Mouse (Mus musculus) layer of hippocampus, adult 9-11 months (tissue): Measurements from ENCODE around the gene Unc79.

Experiments
- DNase-seq: peaks from one replicate; pipeline ENCODE4 v3.0.0; 2022

The Unc79 gene

DNA sequence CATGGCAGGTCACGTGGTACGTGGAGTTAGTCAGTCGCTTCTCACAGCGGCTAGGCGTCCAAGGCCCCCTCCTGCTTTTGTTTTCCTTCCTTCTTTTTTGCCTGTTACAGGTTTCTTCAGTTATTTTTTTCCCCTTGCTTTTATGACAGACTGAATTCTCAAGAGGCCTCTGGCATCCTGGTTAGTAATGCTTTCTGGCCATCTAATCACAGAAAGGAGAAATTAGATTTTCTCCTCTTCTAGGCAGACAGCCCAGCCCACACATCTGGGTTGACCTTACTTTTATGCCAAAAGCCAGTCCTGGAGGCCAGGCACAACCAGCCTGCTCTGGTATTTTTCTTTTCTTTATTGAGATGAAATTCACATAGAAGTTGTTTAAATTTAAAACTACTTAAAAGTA is 94.1 kb downstream of the Unc79 start:
- DNase-seq = no peak

DNA sequence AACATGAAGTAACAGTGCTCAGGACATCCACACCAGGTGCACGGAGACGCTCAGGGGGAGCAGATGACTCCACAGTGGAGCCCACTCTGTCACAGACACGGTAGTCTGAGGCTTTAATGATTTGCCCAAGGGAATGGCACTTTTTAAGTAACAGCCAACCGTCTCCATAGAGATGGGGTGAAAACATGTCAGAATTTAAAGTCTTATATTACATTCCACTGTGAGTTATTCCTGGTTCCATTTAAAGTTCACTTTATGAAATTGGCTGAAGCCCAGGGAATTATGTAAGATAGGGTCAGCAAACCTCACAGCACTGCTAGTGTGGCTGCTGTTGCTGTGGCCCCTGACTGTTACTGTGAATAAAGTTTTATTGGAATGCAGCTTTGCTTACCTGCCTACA is 95.8 kb downstream of the Unc79 start:
- DNase-seq = no peak

DNA sequence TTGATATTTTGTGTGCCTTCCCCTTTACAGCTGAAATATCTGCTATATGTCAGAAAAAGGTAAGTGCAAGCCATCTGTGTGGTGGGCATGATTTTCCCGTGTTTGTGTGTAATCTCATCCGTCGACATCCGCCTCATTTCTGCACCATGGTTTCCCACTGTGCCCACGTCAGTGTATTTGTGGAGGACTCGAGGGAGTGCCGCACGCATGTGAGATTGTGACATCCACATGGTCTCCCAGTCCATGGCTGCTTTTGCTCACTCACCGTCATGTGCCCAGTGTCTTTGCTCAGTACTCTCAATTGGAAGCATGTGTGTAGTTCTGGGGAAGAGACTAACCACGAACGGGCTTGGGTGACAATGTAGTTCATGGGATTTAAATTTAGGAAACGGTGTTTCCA is 101.2 kb downstream of the Unc79 start:
- no peak for DNase-seq

DNA sequence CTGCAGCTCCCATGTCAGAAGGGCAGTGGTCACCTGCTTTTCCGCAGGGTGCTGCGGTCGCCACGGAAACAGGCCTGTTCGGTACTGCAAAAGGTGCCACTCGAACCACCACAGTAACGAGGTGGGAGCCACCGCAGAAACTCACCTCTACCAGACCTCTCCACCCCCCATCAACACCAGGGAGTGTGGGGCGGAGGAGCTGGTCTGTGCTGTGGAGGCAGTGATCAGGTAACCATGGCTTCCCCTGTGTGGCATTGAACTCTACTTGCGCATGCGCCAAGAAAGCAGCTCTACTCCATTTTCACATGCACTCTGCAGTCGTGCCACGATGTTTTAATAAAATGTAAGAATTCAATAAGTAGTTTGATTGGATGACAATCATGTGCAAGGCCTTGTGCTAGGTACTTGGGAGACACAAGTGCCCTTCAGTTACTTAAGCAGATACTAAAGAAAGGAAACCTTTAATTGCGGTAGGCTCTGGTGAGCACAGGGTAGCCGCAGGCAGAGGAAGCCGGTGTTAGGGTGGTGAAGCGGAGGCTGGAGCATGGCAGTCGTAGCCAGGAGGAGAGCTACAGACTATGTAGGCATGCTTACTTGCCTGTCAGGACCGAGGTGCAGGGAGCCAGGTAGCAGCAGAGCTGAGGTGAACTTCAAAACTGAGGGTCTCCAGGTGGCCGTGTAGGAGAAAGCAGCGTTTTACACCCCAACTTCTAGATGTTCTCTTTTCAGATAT is 110.8 kb downstream of the Unc79 start:
- DNase-seq = no peak

DNA sequence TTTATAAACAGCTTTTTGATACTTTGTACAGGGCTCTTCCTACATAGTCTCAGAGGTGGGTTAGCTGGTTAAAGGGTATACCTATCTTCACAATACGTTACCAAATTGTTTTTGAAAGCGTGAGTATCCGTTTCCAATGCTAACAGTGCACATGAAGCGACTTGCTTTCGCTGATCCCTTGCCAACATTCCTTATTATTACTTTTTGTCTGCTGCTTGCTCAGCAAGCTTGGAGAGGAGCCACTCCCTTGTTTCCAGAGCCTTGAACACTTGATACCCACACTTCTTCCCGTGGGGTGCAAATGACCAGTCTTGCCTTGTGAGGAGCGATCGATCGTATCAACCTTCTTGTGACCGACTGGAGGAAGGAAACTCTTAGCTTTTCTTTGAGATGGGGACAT is 112.1 kb downstream of the Unc79 start:
- no peak for DNase-seq

DNA sequence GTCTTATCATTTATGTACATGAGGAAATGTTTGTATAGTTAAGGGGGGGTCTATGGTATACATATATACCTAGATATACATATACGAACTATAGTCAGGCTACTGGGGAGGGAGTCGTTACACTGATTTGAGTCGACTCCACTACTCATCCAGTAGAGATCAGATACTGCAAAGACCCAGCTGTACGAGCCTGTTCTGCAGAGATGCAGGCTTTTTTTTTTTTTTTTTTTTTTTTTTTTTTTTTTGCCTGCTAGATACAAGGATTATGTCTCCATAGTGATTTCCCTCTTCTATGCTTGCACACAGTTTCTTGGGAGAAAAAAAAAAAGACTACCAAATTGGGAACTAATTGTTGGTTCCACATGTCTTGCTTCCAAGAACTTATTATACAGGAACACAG is 113.5 kb downstream of the Unc79 start:
- no peak for DNase-seq

DNA sequence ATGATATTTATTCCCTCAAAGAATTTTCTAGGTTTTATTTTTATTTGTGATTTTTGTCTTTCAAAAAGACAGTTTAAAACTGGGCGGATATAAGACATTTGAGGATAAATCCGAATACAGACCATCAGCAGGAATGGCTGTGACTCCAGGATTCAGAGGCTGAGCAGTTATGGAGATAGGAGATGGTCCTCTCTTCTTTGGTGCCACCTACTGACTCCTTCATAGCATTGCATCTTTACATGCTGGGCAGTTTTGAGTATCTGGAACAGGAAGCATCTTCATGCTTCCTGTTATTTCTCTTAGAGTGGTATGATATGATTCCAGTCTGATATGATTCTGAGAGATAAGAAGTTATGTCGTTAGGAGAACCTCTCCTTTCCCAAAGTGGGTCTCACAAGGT is 116.3 kb downstream of the Unc79 start:
- DNase-seq = no peak

DNA sequence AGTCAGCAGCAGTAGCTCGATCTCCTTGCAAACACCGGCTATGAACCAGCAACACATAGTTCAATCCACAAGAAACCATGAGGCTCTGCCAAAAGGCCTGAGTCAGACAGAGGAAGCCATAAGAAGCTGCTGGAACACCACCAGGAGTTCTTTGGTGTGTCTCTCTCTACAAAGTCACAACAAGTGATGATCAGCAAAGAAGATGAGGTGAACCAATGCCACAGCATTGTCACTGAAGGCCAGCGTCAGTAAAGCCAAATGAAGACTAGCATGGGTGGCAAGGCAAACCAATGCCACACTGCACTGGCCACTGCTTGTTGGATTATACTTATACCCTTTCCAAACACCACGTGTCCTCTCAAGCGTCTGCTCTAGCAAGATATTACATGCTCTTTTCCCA is 119.5 kb downstream of the Unc79 start:
- DNase-seq = no peak

DNA sequence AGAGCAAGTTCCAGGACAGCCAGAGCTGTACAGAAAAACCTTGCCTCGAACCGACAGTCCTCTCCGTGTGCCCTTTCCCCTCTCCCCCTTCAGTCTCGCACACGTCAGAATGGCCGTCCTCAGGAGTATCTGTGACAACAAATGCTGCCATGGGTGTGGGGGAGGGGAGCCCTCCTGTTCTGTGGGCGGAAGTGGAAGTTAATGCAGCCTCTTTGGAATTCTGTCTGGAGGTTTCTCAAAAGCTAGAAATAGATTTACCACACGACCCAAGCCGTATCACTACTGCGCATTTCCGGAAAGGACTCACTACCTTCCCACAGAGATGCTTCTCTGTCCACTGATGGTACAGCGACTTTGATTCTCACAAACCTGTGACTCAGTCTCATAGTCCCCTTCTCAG is 120.9 kb downstream of the Unc79 start:
- no peak for DNase-seq

DNA sequence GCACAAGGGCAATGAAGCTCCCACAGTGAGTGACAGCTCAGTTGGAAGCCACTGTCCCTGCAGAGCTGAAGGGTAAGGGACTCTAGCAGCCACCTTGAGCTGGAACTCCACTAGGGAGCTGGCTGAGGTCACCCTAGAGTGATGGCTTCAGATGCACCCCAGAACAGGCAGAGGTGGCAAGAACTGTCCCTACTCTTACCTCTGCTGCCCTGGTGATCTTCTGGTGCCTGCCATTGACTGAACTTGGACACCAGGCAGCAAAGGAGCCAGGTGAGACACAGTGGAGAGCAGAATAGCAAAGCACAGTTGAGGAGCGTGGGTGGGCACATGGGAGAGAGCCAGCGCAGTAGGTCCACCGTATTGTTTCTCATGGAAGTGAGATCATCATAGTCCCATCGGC is 125.3 kb downstream of the Unc79 start:
- DNase-seq = no peak

DNA sequence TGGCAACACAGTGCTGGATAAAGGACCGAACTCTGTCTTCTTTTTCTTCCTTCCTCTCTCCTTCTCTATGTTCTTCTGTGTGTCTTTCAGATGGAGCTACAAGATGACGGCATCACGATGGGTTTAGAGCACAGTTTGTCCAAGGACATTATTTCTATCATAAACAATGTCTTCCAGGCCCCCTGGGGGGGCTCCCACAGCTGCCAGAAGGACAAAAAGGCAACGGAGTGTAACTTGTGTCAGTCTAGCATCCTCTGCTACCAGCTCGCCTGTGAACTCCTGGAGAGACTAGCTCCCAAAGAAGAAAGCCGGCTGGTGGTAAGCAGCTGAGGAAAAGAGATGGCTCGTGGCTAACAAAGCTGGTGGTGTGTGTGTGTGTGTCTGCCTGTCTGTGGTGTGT is 130.1 kb downstream of the Unc79 start:
- DNase-seq = no peak

DNA sequence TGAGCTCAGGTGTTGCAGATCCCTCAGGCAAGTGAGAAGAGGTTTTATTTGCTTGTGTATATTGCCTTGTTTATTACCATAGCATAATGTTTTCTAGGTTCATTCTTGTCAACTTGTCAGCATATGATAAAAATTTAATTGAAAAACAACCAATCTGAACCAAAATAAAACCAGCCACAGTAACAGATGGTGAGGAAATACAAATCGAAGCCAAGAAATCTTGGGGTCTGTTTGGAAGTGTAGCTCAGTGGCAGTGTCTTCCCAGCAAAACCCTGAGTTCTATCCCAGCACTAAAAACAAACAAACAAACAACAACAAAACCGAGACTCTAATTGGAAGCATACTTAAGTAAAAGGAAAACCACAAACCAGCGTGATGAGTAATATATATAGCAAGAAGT is 131.4 kb downstream of the Unc79 start:
- DNase-seq = no peak

DNA sequence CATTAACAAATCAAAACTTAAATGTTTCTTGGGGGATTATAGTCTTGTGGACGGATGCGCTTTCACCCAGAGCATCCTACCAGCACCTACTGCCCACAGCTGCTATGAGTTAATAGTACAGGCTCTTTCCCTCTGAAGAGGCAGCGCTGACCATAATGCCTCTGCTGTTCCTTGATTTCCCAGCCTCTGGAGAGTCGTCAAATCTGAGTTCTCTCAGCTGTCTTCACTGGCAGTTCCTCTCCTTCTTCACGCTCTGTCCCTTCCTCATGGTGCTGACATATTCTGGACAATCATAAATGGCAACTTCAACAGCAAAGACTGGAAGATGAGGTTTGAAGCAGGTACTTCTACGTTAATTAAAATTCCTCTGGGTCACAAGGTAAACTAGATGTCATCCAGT is 143.2 kb downstream of the Unc79 start:
- DNase-seq = no peak

DNA sequence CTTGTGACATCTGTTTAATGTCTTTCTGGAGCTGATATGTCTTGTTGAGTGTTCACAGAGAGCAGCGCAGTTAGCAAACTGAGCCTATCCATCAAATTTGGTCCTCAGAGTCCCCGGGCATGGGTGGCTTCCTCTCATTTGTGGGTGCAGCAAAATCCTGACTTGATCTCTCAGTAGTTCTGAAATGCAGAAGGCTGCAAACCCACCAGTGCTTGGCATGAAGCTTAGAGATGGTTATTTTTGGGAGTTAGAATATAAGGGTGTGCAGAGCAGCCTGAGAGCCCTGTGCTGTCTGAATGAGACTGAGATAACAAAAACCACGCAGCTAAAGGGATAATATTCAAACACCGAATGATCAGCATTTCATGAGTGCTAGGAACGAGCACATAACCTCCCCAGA is 146.5 kb downstream of the Unc79 start:
- DNase-seq = no peak

DNA sequence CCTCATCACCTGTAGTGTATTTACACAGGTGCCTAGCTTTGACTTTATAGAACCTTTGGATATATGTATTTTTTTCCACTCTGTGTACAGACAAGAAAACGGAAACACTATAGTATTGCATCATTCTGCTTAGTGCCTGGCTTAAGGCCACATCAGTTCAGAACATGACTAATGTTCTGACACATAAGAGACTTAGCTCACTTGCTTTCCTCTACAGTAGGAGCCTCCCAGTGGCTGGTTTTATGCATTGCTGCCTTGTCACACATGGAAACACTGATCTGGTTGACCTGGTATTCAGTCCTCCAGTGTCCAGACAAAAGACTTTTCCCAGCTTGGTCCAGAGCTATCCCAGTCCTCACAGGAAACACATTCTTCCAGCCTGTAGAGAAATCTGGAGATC is 150.5 kb downstream of the Unc79 start:
- peak; percentile 41 for DNase-seq

DNA sequence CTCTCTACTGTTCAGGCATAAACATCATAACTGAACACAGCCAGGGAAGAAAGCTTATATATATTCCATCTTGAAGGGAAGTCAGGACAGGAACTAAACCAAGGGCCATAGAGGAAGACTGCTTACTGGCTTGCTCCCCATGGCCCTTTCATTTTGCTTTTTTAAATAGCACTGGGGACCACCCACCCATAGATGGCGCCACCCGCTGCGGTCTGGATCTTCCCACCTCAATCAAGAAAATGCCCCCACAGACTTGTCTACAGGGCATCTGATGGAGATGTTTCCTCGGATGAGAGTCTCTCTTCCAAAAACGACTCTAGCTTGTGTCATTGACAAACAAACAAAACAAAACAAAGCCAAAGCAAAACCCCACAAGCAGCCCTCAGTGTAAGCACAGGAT is 151.4 kb downstream of the Unc79 start:
- no peak for DNase-seq

DNA sequence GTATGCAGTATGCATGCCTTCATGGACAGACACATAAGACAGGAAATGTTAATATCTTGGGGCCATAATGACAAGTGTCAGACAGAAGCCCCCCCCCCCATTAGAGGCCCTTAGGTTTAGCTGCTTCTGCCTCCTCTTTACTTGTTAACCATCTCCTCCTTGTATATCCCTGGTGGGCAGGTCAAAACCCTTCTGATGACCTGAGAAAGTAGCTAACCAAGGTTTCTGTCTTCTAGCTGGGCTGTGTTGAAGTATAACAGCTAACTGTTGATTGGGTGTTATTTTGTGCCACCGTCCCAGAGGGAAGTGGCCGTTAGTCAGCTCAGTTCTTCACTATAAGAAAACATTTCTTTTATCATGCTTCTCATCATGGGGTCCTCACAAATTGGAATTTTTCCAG is 154.4 kb downstream of the Unc79 start:
- no peak for DNase-seq

DNA sequence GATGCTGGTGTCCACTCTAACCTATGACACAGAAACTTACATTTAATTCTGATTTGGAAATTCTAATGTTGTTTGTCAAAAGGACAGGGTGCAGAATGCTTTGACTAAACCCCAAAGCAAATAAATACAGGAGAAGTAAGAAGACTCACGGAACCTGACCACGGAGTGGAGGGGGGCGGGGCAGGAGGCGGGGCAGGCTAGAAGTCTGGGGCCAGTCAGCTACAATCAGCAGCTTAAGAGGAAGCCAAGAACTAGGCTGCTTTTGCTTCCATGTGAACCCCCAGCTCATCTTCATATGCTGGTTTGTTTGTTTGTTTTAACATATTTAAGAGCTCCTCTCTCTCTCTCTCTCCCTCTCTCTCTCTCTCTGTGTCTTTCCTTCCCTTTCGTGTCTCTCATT is 154.9 kb downstream of the Unc79 start:
- DNase-seq = no peak

DNA sequence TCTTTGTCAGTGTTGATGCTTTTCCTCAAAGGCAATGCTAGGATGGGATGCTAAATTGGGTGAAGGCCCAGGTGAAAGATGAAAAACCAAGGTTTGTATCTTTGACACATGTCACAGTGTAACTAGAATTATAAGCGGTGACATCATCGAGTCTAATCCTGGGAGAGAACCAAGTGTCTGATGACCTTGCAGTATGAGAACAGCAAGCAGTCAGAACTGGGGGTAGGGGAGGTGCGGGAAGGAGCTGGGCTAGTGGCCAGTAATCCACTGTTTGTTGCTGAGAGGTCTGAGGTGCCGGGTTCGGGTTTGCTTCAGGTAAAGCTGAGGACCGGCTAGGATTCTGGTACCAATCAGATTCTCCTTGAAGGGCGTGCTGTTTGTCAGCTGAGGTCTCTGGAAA is 160.6 kb downstream of the Unc79 start:
- DNase-seq = no peak

DNA sequence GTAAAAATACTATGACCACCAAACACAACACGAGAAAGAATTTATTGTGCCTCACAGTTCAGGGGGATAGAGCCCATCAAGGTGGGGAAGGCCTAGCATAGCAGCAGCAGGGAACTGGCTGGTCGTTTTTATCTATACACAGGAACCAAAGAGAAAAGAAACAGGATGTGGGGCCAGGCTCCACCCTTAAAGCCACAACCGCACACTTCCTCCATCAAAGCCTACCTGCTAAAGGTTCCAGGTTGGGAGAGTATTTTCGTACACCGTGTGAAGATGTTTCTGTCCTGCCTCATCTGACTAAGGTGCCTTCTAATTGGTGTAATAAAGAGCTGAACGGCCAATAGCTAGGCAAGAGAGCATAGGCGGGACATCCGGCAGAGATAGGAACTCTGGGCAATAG is 168.0 kb downstream of the Unc79 start:
- no peak for DNase-seq

DNA sequence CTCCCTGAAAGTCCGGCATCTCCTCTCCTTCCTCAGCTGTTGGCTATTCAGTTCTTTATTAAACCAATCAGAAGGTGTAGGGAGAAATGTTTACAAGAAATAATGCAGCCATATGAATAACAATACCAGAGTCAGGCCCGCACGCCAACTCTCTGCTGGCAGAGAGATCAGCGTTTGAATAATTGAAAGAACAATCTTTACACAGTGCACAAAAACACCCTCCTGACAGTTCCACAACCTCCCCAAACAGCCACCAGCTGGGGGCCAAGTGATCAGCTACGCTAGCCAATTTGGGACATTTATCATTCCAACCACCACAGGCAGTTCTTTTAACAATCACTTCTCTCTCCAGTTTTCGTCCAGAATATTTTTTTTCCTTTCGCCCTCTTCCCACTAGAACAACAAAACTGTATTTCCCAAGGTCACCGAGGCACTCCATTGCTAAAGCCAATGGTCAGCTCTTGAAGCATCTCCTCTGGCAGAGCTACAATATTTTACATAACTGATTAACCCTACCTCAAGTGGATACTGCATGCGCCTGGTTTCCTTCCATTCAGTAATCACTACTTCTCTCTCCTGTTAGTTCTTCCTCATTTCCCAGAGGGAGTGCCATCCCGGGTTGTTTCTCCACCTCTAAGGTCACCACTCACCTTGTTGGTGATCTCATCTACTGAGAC is 169.0 kb downstream of the Unc79 start:
- DNase-seq = peak; percentile 15

DNA sequence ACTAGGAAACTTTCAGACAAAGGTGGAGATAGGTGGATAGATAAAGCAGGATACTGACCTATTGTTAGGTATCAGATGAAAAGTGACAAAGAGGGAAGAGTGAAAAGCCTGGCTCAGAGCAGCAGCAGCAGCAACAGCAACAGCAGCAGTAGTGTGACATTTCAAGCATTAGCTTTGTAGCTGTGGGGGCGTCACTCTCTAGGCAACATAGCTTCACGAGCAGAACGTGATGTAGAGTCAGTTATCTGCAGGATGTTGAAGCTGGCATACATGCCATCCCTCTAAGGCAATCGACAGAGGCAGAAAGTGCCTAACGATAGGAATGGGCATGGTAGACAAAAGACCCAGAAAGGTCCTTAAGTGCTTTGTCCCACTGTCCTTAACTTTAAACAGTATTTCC is 173.3 kb downstream of the Unc79 start:
- DNase-seq = peak; percentile 45

DNA sequence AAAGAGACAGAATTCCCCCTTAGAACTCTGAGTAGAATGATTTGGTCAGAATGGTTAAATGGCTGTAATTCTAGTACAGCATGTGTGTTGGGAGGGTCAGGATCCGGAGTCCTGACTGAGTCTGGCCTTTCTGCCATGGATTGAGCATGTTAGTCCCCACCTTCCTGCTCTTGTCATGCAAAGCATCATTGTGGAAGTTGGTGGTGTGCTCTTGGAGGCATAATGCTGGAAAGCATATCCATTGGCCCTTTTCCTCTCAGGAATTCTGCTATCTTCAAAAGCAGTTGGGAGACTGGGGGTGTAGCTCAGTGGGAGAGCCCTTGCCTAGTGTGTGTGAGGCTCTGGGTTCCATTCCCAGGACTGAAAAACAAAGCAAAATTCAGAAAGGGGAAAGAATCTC is 175.2 kb downstream of the Unc79 start:
- DNase-seq = no peak

DNA sequence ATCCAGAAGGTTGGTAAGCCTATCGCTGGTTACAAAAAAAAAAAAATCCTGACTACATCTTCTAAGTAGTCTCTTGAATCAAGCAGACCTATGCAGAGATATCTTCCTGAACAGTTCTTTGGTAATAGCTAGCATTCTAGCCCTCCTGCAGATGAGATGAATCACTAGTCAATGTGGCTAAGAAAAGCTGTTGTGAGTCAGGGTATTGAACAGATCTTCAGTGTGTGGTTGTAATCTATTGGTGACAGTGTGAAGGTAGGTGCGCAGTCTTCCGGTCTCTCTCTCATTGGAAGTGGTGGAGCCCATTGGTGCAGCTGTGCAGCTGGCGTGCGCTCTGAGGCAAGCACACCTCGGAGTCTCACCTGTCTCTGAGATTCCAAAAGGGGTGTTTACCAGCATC is 180.3 kb downstream of the Unc79 start:
- no peak for DNase-seq
